Mouse (Mus musculus) liver, adult 2 months (tissue): ENCODE data around the gene Crybb2. TPM values are rescaled to one million over a fixed set of nuclear protein-coding genes. Genes with fewer than 3 reads are reported as not detected.

Source experiments
- DNase-seq: peaks from one replicate; pipeline ENCODE4 v3.0.0-alpha.2; 2011; ENCODE audit warnings: low read depth, low spot score; ENCODE audit errors: extremely low read depth
- H3K27ac ChIP-seq: fragments of 200-500 bp; replicated peaks from 2 replicates; pipeline ENCODE4 v1.5.1; 2012; ENCODE audit warnings: low read depth, mild to moderate bottlenecking, control low read depth, inconsistent platforms, low read length; ENCODE audit not compliant: insufficient read depth
- H3K27me3 ChIP-seq: fragments of 200-500 bp; 2 replicates; pipeline ENCODE4 v1.6.1; 2012; ENCODE audit warnings: mild to moderate bottlenecking, moderate library complexity, low read length, inconsistent platforms; ENCODE audit not compliant: control insufficient read depth, insufficient read depth
- H3K36me3 ChIP-seq: fragments of 200-500 bp; 2 replicates; pipeline ENCODE4 v1.6.1; 2012; ENCODE audit warnings: low read length, inconsistent platforms; ENCODE audit not compliant: control insufficient read depth, insufficient read depth
- H3K4me1 ChIP-seq: fragments of 200-500 bp; 2 replicates; pipeline ENCODE4 v1.6.1; 2011; ENCODE audit warnings: low read length; ENCODE audit not compliant: control insufficient read depth, insufficient read depth
- H3K4me3 ChIP-seq: fragments of 200-500 bp; 2 replicates; pipeline ENCODE4 v1.5.1; 2011; ENCODE audit warnings: low read depth, mild to moderate bottlenecking, control low read depth, low read length, moderate library complexity; ENCODE audit not compliant: insufficient read depth
- H3K79me2 ChIP-seq: fragments of 200-500 bp; 2 replicates; pipeline ENCODE4 v1.6.1; 2012; ENCODE audit warnings: inconsistent platforms, mild to moderate bottlenecking, low read length, moderate library complexity; ENCODE audit not compliant: control insufficient read depth, insufficient read depth
- H3K9ac ChIP-seq: fragments of 200-500 bp; 2 replicates; pipeline ENCODE4 v1.6.1; 2012; ENCODE audit warnings: low read depth, mild to moderate bottlenecking, control low read depth, inconsistent platforms, low read length
- CTCF ChIP-seq: fragments of 200-500 bp; IDR thresholded peaks from 2 replicates; pipeline ENCODE4 v1.5.1; 2011; ENCODE audit warnings: low read depth, low read length, control low read depth
- POLR2A ChIP-seq: fragments of 200-500 bp; IDR thresholded peaks from 2 replicates; pipeline ENCODE4 v1.6.1; 2011; ENCODE audit warnings: low read length, control low read depth; ENCODE audit not compliant: insufficient read depth; ENCODE audit errors: extremely low read depth
- WGBS: fragments of 180-500 bp; shearing (Covaris S2); methylation state at CpG from one replicate; pipeline ENCODE4 v1.1.7; 2018; 5-methylcytosine and 5-hydroxymethylcytosine counted together
- polyA plus RNA-seq: library from polyadenylated mRNA; depleted of rRNA; stranded (reverse); fragments of >200 nt; gene quantifications from 2 replicates; pipeline ENCODE4 v1.2.3, GENCODE M21; 2012
- total RNA-seq: library from RNA; depleted of rRNA; stranded (reverse); fragments of >200 nt; gene quantifications from 2 replicates; pipeline ENCODE4 v1.2.3, GENCODE M21; 2014

Crybb2 gene
- total and polyA plus RNA-seq, 2 experiments, result not detected

- Histone ChIP-seq H3K27me3 (no peaks in the 10 kb centered on the region), H3K27ac (no peak overlapping the region), H3K79me2 (no peaks in the 10 kb centered on the region), H3K9ac (no peak overlapping the region), H3K4me3 (no peak overlapping the region), H3K4me1 (peaks cover 6% of the 10 kb centered on the region), H3K36me3 (no peaks in the 10 kb centered on the region)
- WGBS, result 90% methylated on average over 6 of the region's 6 CpGs
- no peak for DNase-seq
- TF ChIP-seq CTCF (no peak), POLR2A (no peak)
These were observed 31.3 kb downstream of the Crybb2 start for GRCm38 (mm10) chr5:113038601-113039000.

- H3K4me3 ChIP-seq, result no peak overlapping the region
- H3K9ac ChIP-seq, result no peak overlapping the region
- TF ChIP-seq CTCF (no peak), POLR2A (no peak)
- peak; percentile 65 for DNase-seq
- peaks cover 6% of the 10 kb centered on the region for H3K4me1 ChIP-seq
- H3K36me3 ChIP-seq, result no peaks in the 10 kb centered on the region
- no peaks in the 10 kb centered on the region for H3K79me2 ChIP-seq
- H3K27ac ChIP-seq, result no peak overlapping the region
- no peaks in the 10 kb centered on the region for H3K27me3 ChIP-seq
- 19% methylated on average over 10 of the region's 10 CpGs for WGBS
These were observed 34.5 kb downstream of the Crybb2 start for GRCm38 (mm10) chr5:113035094-113036047.

GRCm38 (mm10) chr5:113031201-113031754 is 38.6 kb downstream of the Crybb2 start:
- H3K79me2 ChIP-seq, result no peaks in the 10 kb centered on the region
- TF ChIP-seq CTCF (no peak), POLR2A (no peak)
- no peak overlapping the region for H3K27ac ChIP-seq
- H3K27me3 ChIP-seq, result no peaks in the 10 kb centered on the region
- H3K4me1 ChIP-seq, result peaks cover 6% of the 10 kb centered on the region
- DNase-seq, result no peak
- no peak overlapping the region for H3K9ac ChIP-seq
- H3K4me3 ChIP-seq, result no peak overlapping the region
- no peaks in the 10 kb centered on the region for H3K36me3 ChIP-seq
- WGBS, result 80% methylated on average over 15 of the region's 15 CpGs

- Histone ChIP-seq H3K4me1 (no peaks in the 10 kb centered on the region), H3K4me3 (no peak overlapping the region), H3K27me3 (no peaks in the 10 kb centered on the region), H3K36me3 (no peaks in the 10 kb centered on the region), H3K9ac (no peak overlapping the region), H3K27ac (no peak overlapping the region), H3K79me2 (no peaks in the 10 kb centered on the region)
- TF ChIP-seq POLR2A, result no peak
- no peak for TF ChIP-seq CTCF
- 51% methylated on average over 3 of the region's 3 CpGs for WGBS
- peak; percentile 25 for DNase-seq
These were observed 39.8 kb downstream of the Crybb2 start for GRCm38 (mm10) chr5:113030082-113030481.

DNA sequence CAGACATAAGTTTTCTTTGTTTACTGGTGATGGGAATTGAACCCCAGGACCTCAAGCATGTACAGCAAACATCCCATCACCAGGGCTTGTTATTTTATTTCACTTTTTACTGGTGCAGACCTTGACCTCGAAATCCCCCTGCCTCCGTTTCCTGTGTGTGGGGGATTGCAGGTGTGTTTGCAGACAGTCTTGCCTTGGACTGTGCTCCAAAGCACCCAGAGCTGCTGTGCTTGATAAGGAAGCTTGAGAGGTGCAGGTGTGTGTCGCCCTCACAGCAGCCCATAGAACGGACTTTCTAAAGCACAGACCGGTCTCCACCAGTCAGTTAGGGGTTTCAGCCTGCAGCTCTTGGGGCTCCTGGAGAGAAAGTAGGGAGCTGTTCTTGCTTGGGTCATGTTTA is 43.2 kb downstream of the Crybb2 start:
- H3K36me3 ChIP-seq, result no peaks in the 10 kb centered on the region
- H3K27me3 ChIP-seq, result no peaks in the 10 kb centered on the region
- H3K4me3 ChIP-seq, result no peak overlapping the region
- H3K9ac ChIP-seq, result no peak overlapping the region
- no peak for TF ChIP-seq POLR2A
- H3K79me2 ChIP-seq, result no peaks in the 10 kb centered on the region
- no peak for DNase-seq
- H3K27ac ChIP-seq, result no peak overlapping the region
- peaks cover 8% of the 10 kb centered on the region for H3K4me1 ChIP-seq
- WGBS, result 70% methylated on average over 5 of the region's 5 CpGs

GRCm38 (mm10) chr5:113024154-113024764 is 45.7 kb downstream of the Crybb2 start:
- peak overlapping the region; percentile 8; the same call in 1 of the 2 replicates for H3K27ac ChIP-seq
- H3K36me3 ChIP-seq, result no peaks in the 10 kb centered on the region
- DNase-seq, result peak; percentile 72
- TF ChIP-seq CTCF (no peak), POLR2A (no peak)
- peaks cover 8% of the 10 kb centered on the region for H3K4me1 ChIP-seq
- no peak overlapping the region for H3K9ac ChIP-seq
- H3K79me2 ChIP-seq, result no peaks in the 10 kb centered on the region
- 5% methylated on average over 18 of the region's 18 CpGs for WGBS
- no peaks in the 10 kb centered on the region for H3K27me3 ChIP-seq
- H3K4me3 ChIP-seq, result no peak overlapping the region
